15 mouse cellular contexts compared by ENCODE assay signal in the genomic region with DNA sequence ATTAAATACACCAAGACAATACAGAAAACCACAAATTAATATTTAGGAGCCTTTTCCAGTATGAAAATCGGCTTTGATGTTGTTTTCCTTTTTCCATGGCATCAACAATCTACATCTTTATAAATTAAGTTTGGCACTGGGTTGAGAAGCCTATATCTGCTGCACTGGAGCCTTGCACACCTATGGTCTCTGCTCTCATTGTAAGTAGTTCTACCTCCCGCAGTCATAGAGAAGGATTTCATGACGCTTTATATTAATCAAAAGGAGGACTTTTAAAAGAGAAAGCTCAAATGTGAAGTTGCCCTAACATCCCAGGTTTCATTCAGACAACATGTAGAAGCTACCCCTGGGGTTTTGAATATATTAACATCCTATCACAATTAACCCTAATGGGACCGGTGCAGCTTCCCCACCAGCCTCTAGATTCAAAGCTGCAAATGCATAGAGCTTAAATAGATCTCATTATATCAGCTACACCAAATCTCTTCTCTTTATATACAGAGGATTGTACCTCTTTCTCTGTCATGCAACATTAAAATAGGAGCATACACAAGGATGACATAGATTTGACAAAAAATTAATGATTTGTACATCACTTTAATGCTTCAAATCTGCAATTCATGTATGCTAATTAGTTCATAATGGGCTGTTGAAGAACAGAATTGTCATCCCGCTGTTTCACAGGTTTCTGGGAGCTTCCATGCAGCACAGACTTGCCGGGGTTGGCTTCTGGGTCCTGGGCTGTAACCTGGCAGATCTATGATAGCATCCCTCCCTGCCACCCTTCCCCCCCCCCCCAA.
DNase-seq lines count a peak whose midpoint lies in the region; ATAC-seq lines count a peak whose summit lies in the region.
"Had no signal": no experiment of that assay in that cellular context is flagged by ENCODE, and none has a peak within 500 bp of the region (broad histone marks: within the 10 kb centered on the region; RNA-seq: fewer than 3 reads in every experiment).

No protein-coding gene starts in this region.

- WGBS in forebrain, embryonic 15.5 days, result 24% methylated on average over 6 of the region's 6 CpGs
- 30% methylated on average over 6 of the region's 6 CpGs for WGBS in hindbrain, embryonic 15.5 days
- WGBS in neural tube, embryonic 15.5 days, result 34% methylated on average over 6 of the region's 6 CpGs

- H3K27ac ChIP-seq in forebrain, embryonic 15.5 days (replicated peaks), result peak overlapping the region; percentile 89
- H3K27ac ChIP-seq in hindbrain, embryonic 15.5 days (replicated peaks), result peak overlapping the region; percentile 87
- peak overlapping the region; percentile 90 for H3K27ac ChIP-seq in neural tube, embryonic 15.5 days (replicated peaks)
- H3K27ac ChIP-seq: embryonic facial prominence, embryonic 12.5 days; heart, embryonic 13.5 days had no signal

- no peaks in the 10 kb centered on the region for H3K27me3 ChIP-seq in forebrain, embryonic 15.5 days
- no peaks in the 10 kb centered on the region for H3K27me3 ChIP-seq in hindbrain, embryonic 15.5 days
- no peaks in the 10 kb centered on the region for H3K27me3 ChIP-seq in neural tube, embryonic 15.5 days (replicated peaks)
- H3K27me3 ChIP-seq: CH12.LX; embryonic facial prominence, embryonic 12.5 days; heart, embryonic 13.5 days had no signal

- H3K36me3 ChIP-seq in forebrain, embryonic 15.5 days, result no peaks in the 10 kb centered on the region
- no peaks in the 10 kb centered on the region for H3K36me3 ChIP-seq in hindbrain, embryonic 15.5 days
- H3K36me3 ChIP-seq in neural tube, embryonic 15.5 days, result no peaks in the 10 kb centered on the region
- H3K36me3 ChIP-seq: embryonic facial prominence, embryonic 12.5 days; heart, embryonic 13.5 days had no signal

- H3K9me3 ChIP-seq in forebrain, embryonic 15.5 days, result no peaks in the 10 kb centered on the region
- H3K9me3 ChIP-seq in hindbrain, embryonic 15.5 days, result no peaks in the 10 kb centered on the region
- H3K9me3 ChIP-seq in neural tube, embryonic 15.5 days (replicated peaks), result no peaks in the 10 kb centered on the region
- H3K9me3 ChIP-seq: embryonic facial prominence, embryonic 12.5 days; heart, embryonic 13.5 days had no signal

- H3K4me2 ChIP-seq in forebrain, embryonic 15.5 days (replicated peaks), result peak overlapping the region; percentile 42
- H3K4me2 ChIP-seq in hindbrain, embryonic 15.5 days, result peak overlapping the region; percentile 56
- H3K4me2 ChIP-seq in neural tube, embryonic 15.5 days, result peak overlapping the region; percentile 56
- H3K4me2 ChIP-seq: embryonic facial prominence, embryonic 12.5 days; heart, embryonic 13.5 days; lung, embryonic 14.5 days had no signal

- peak; percentile 85 for ATAC-seq in forebrain, embryonic 15.5 days (replicated peaks)
- ATAC-seq in hindbrain, embryonic 15.5 days (ENCODE audit: low FRiP score, low read depth), result peak; percentile 78
- ATAC-seq in neural tube, embryonic 15.5 days (ENCODE audit: low FRiP score), result peak; percentile 83
- ATAC-seq in megakaryocyte, adult 5-6 weeks (ENCODE audit: poor library complexity, severe bottlenecking), result no peak
- ATAC-seq: activated CD4-positive, CD25-positive, alpha-beta regulatory T cell, adult 4 months had no signal

- H3K4me1 ChIP-seq in forebrain, embryonic 15.5 days, result peaks cover 19% of the 10 kb centered on the region
- peaks cover 13% of the 10 kb centered on the region for H3K4me1 ChIP-seq in hindbrain, embryonic 15.5 days (replicated peaks)
- H3K4me1 ChIP-seq in neural tube, embryonic 15.5 days, result peaks cover 17% of the 10 kb centered on the region
- H3K4me1 ChIP-seq: embryonic facial prominence, embryonic 12.5 days had no signal

- H3K9ac ChIP-seq in forebrain, embryonic 15.5 days (replicated peaks), result peak overlapping the region; percentile 33
- H3K9ac ChIP-seq in hindbrain, embryonic 15.5 days, result peak overlapping the region; percentile 46
- H3K9ac ChIP-seq in neural tube, embryonic 15.5 days (replicated peaks), result peak overlapping the region; percentile 42
- H3K9ac ChIP-seq: embryonic facial prominence, embryonic 12.5 days; heart, embryonic 13.5 days; lung, embryonic 14.5 days had no signal

- peak; percentile 7 for DNase-seq in retina, postnatal 1 day
- no peak for DNase-seq in retina, embryonic 14.5 days (ENCODE audit: low spot score)
- no peak for DNase-seq in thymus, postnatal 25 days
- DNase-seq: cerebellum, adult 9-11 months; gastrocnemius, postnatal 36 days; lung, embryonic 14.5 days; thymus, postnatal 14 days had no signal

- peak overlapping the region; percentile 19 for H3K4me3 ChIP-seq in forebrain, embryonic 15.5 days
- H3K4me3 ChIP-seq in hindbrain, embryonic 15.5 days, result peak overlapping the region; percentile 24
- peak overlapping the region; percentile 31 for H3K4me3 ChIP-seq in neural tube, embryonic 15.5 days (replicated peaks)
- H3K4me3 ChIP-seq: embryonic facial prominence, embryonic 12.5 days; heart, embryonic 13.5 days had no signal
